18 mouse cellular contexts compared by ENCODE assay signal in genomic region chr4:145005943-145006545, GRCm38 (mm10).
"Had no signal": no experiment of that assay in that cellular context is flagged by ENCODE, and none has a peak within 500 bp of the region (broad histone marks: within the 10 kb centered on the region; RNA-seq: fewer than 3 reads in every experiment).

No protein-coding gene starts in this region.

- H3K9ac ChIP-seq: limb, embryonic 15.5 days; liver, embryonic 15.5 days; lung, embryonic 14.5 days; midbrain, embryonic 13.5 days; neural tube, embryonic 15.5 days had no signal

- H3K4me2 ChIP-seq: limb, embryonic 15.5 days; liver, embryonic 15.5 days; lung, embryonic 14.5 days; midbrain, embryonic 13.5 days; neural tube, embryonic 15.5 days had no signal

- H3K36me3 ChIP-seq: limb, embryonic 15.5 days had no signal

- H3K4me3 ChIP-seq: limb, embryonic 15.5 days; liver, embryonic 15.5 days; midbrain, embryonic 13.5 days; myocyte; neural tube, embryonic 15.5 days had no signal

- H3K4me1 ChIP-seq: midbrain, embryonic 13.5 days had no signal

- ATAC-seq: intestine, embryonic 16.5 days; midbrain, embryonic 13.5 days had no signal

- H3K27me3 ChIP-seq: limb, embryonic 15.5 days; liver, embryonic 15.5 days; midbrain, embryonic 13.5 days; neural tube, embryonic 15.5 days had no signal

- H3K9me3 ChIP-seq: limb, embryonic 15.5 days; liver, embryonic 15.5 days; midbrain, embryonic 13.5 days; neural tube, embryonic 15.5 days had no signal

- H3K27ac ChIP-seq: kidney, postnatal 0 days; limb, embryonic 15.5 days; liver, embryonic 15.5 days; midbrain, embryonic 13.5 days; neural tube, embryonic 15.5 days; stomach, postnatal 0 days had no signal

- DNase-seq: kidney, adult 8-10 months; kidney, postnatal 36 days; layer of hippocampus, adult 9-11 months; layer of hippocampus, postnatal 36 days; lung, embryonic 14.5 days; lung, postnatal 10 days; lung, postnatal 4 days; right cerebral cortex, adult 18-20 months; right cerebral cortex, postnatal 25 days; thymus, postnatal 25 days had no signal
